Mouse (Mus musculus) kidney, adult 2 months (tissue): Measurements from ENCODE around the gene Xpo6. TPM values are rescaled to one million over a fixed set of nuclear protein-coding genes. Genes with fewer than 3 reads are reported as not detected.

Source experiments
- DNase-seq: peaks from one replicate; pipeline ENCODE4 v3.0.0; 2021
- H3K27ac ChIP-seq: fragments of 200-500 bp; 2 replicates; pipeline ENCODE4 v1.5.1; 2012; ENCODE audit warnings: low read depth, low read length, control low read depth, inconsistent platforms; ENCODE audit not compliant: insufficient read depth
- H3K27me3 ChIP-seq: fragments of 200-500 bp; replicated peaks from 2 replicates; pipeline ENCODE4 v1.6.1; 2012; ENCODE audit warnings: mild to moderate bottlenecking, moderate library complexity, low read length, inconsistent platforms; ENCODE audit not compliant: control insufficient read depth, insufficient read depth
- H3K36me3 ChIP-seq: fragments of 200-500 bp; 2 replicates; pipeline ENCODE4 v1.6.1; 2012; ENCODE audit warnings: mild to moderate bottlenecking, moderate library complexity, low read length, inconsistent platforms; ENCODE audit not compliant: control insufficient read depth, insufficient read depth
- H3K4me1 ChIP-seq: fragments of 200-500 bp; 2 replicates; pipeline ENCODE4 v1.6.1; 2011; ENCODE audit warnings: low read length; ENCODE audit not compliant: control insufficient read depth, insufficient read depth
- H3K4me3 ChIP-seq: fragments of 200-500 bp; 2 replicates; pipeline ENCODE4 v1.5.1; 2011; ENCODE audit warnings: mild to moderate bottlenecking, low read depth, low read length, control low read depth; ENCODE audit not compliant: insufficient read depth
- CTCF ChIP-seq: fragments of 200-500 bp; conservative IDR thresholded peaks from 2 replicates; pipeline ENCODE4 v1.5.1; 2011; ENCODE audit warnings: low read depth, mild to moderate bottlenecking, control low read depth, low read length, moderate library complexity, mixed read lengths; ENCODE audit not compliant: insufficient read depth, insufficient read length
- POLR2A ChIP-seq: fragments of 200-500 bp; IDR thresholded peaks from one replicate; pipeline ENCODE4 v1.6.1; 2011; ENCODE audit warnings: low read depth, low read length, control low read depth
- WGBS: fragments of 180-500 bp; shearing (Covaris S2); methylation state at CpG from one replicate; pipeline ENCODE4 v1.1.7; 2018; 5-methylcytosine and 5-hydroxymethylcytosine counted together
- polyA plus RNA-seq: library from polyadenylated mRNA; depleted of rRNA; stranded (reverse); fragments of >200 nt; gene quantifications from 2 replicates; pipeline ENCODE4 v1.2.3, GENCODE M21; 2012; rRNA removed

Xpo6 gene
- 119 and 122 TPM in 2 replicates for polyA plus RNA-seq

GRCm38 (mm10) chr7:126200178-126200996 lies at the start of gene Xpo6:
Xpo6 (minus strand) TSS chr7:126200501.
- TF ChIP-seq POLR2A (no peak), CTCF (no peak)
- peak within 1 kb of the TSS; percentile 78 for H3K4me3 ChIP-seq
- under 1% methylated on average over 57 of the region's 57 CpGs for WGBS

GRCm38 (mm10) chr7:126249986-126250385 lies 49.7 kb upstream of the Xpo6 start:
- WGBS, result 92% methylated on average over 3 of the region's 3 CpGs
- H3K27ac ChIP-seq, result no peak overlapping the region
- no peaks in the 10 kb centered on the region for H3K36me3 ChIP-seq
- no peak overlapping the region for H3K4me3 ChIP-seq
- H3K4me1 ChIP-seq, result no peaks in the 10 kb centered on the region
- no peak for DNase-seq
- TF ChIP-seq POLR2A (no peak), CTCF (no peak)
- H3K27me3 ChIP-seq, result no peaks in the 10 kb centered on the region

More at GRCm38 (mm10) chr7:126200178-126200996, at the start of gene Xpo6:
- DNase-seq, result peak; percentile 98
- no peaks in the 10 kb centered on the region; the same call in 1 of the 2 replicates for H3K4me1 ChIP-seq
- H3K27me3 ChIP-seq, result no peaks in the 10 kb centered on the region
- H3K27ac ChIP-seq, result peak within 1 kb of the TSS; percentile 35; the same call in 1 of the 2 replicates
- no peaks in the 10 kb centered on the region for H3K36me3 ChIP-seq

GRCm38 (mm10) chr7:126249146-126249545 lies 48.8 kb upstream of the Xpo6 start:
- WGBS, result 76% methylated on average over 5 of the region's 5 CpGs
- H3K27me3 ChIP-seq, result no peaks in the 10 kb centered on the region
- no peak for TF ChIP-seq CTCF
- no peak for TF ChIP-seq POLR2A
- no peaks in the 10 kb centered on the region for H3K4me1 ChIP-seq
- H3K27ac ChIP-seq, result no peak overlapping the region
- no peaks in the 10 kb centered on the region for H3K36me3 ChIP-seq
- no peak for DNase-seq
- no peak overlapping the region for H3K4me3 ChIP-seq

- H3K27me3 ChIP-seq, result no peaks in the 10 kb centered on the region
- TF ChIP-seq POLR2A (no peak), CTCF (no peak)
- 45% methylated on average over 17 of the region's 17 CpGs for WGBS
- H3K27ac ChIP-seq, result no peak overlapping the region
- no peak overlapping the region for H3K4me3 ChIP-seq
- no peaks in the 10 kb centered on the region for H3K4me1 ChIP-seq
- no peak for DNase-seq
- no peaks in the 10 kb centered on the region for H3K36me3 ChIP-seq
Measured at GRCm38 (mm10) chr7:126248641-126249141, 48.4 kb upstream of the Xpo6 start.

- Histone ChIP-seq H3K4me3 (no peak overlapping the region), H3K4me1 (no peaks in the 10 kb centered on the region), H3K27ac (no peak overlapping the region), H3K27me3 (no peaks in the 10 kb centered on the region), H3K36me3 (no peaks in the 10 kb centered on the region)
- WGBS, result 15% methylated on average over 6 of the region's 6 CpGs
- no peak for DNase-seq
- TF ChIP-seq CTCF, result no peak
- no peak for TF ChIP-seq POLR2A
Measured at GRCm38 (mm10) chr7:126248088-126248487, 47.8 kb upstream of the Xpo6 start.

- no peak for DNase-seq
- Histone ChIP-seq H3K27me3 (no peaks in the 10 kb centered on the region), H3K36me3 (no peaks in the 10 kb centered on the region), H3K4me3 (no peak overlapping the region), H3K4me1 (no peaks in the 10 kb centered on the region), H3K27ac (no peak overlapping the region)
- TF ChIP-seq POLR2A (no peak), CTCF (no peak)
- 67% methylated on average over 6 of the region's 6 CpGs for WGBS
Measured at GRCm38 (mm10) chr7:126244168-126244750, 44.0 kb upstream of the Xpo6 start.

- 0 out of 2 replicates have a peak, but pooled peaks cover under 1% of the 10 kb centered on the region for H3K4me1 ChIP-seq
- H3K4me3 ChIP-seq, result no peak overlapping the region
- no peak for DNase-seq
- H3K27ac ChIP-seq, result no peak overlapping the region
- H3K27me3 ChIP-seq, result no peaks in the 10 kb centered on the region
- no peaks in the 10 kb centered on the region for H3K36me3 ChIP-seq
- TF ChIP-seq CTCF (no peak), POLR2A (no peak)
- WGBS, result 81% methylated on average over 14 of the region's 14 CpGs
Measured at GRCm38 (mm10) chr7:126240814-126241360, 40.6 kb upstream of the Xpo6 start.
